Comparison of ENCODE assay signal across 19 mouse cellular contexts in the genomic region with DNA sequence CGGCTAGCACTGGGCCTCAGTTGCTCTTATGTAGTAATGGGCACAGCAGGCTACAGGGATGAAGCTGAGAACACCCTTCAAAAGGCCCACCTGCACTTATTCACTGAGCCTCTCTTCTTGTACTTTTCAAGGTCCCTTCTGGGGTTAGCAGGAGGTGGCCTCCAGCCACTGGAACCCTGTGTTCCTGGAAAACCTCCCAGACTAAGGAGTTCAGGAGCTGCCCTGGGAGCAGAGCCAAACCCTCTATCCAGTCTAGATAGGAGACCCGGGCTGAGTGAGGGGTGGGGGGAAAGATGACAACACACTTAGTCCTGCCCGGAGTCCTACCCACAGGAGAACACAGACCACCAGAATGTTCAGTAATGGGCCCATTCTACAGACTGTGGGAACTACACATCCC. TPM values are rescaled to one million over a fixed set of nuclear protein-coding genes. Genes with fewer than 3 reads are reported as not detected.
DNase-seq lines count a peak whose midpoint lies in the region; ATAC-seq and TF ChIP-seq lines count a peak whose summit lies in the region.
"Had no signal": no experiment of that assay in that cellular context is flagged by ENCODE, and none has a peak within 500 bp of the region (broad histone marks: within the 10 kb centered on the region; RNA-seq: fewer than 3 reads in every experiment).

No protein-coding gene starts in this region.

- no peaks in the 10 kb centered on the region for H3K36me3 ChIP-seq in heart, embryonic 16.5 days (ENCODE audit: control insufficient read depth, insufficient read depth)
- H3K36me3 ChIP-seq: embryonic facial prominence, embryonic 13.5 days; hindbrain, embryonic 15.5 days; limb, embryonic 13.5 days; midbrain, embryonic 10.5 days had no signal

- ATAC-seq in heart, embryonic 16.5 days (replicated peaks; ENCODE audit: extremely low read depth, insufficient read depth, low FRiP score) = peak; percentile 24; the same call in 1 of the 2 replicates
- ATAC-seq: activated CD4-positive, CD25-positive, alpha-beta regulatory T cell, adult 4 months; forebrain, embryonic 16.5 days; intestine, postnatal 0 days; Patski had no signal

- TF ChIP-seq CTCF in bone marrow macrophage, adult 2 months (IDR thresholded peaks at IDR 0.05; ENCODE audit: low read depth, low read length) = no peak

- no peak for TF ChIP-seq POLR2A in bone marrow macrophage, adult 2 months (IDR thresholded peaks at IDR 0.05; ENCODE audit: borderline replicate concordance, low read depth, low read length)

- peaks cover 13% of the 10 kb centered on the region; the same call in 1 of the 2 replicates for H3K27me3 ChIP-seq in heart, embryonic 16.5 days (ENCODE audit: control insufficient read depth, insufficient read depth, low read length)
- H3K27me3 ChIP-seq: Patski had no signal

- no peak overlapping the region for H3K27ac ChIP-seq in heart, embryonic 16.5 days (ENCODE audit: low read length)
- H3K27ac ChIP-seq in bone marrow macrophage, adult 2 months (ENCODE audit: insufficient read depth, low read depth, low read length) = no peak overlapping the region
- H3K27ac ChIP-seq: embryonic facial prominence, embryonic 13.5 days; hindbrain, embryonic 15.5 days; limb, embryonic 13.5 days; liver, embryonic 14.5 days; midbrain, embryonic 10.5 days had no signal

- no peak overlapping the region for H3K4me3 ChIP-seq in heart, embryonic 16.5 days (ENCODE audit: low read length)
- H3K4me3 ChIP-seq in bone marrow macrophage, adult 2 months (ENCODE audit: insufficient read depth, low read length) = peak overlapping the region; percentile 31
- H3K4me3 ChIP-seq: embryonic facial prominence, embryonic 13.5 days; hindbrain, embryonic 15.5 days; limb, embryonic 13.5 days; midbrain, embryonic 10.5 days had no signal

- no peak overlapping the region for H3K9ac ChIP-seq in heart, embryonic 16.5 days (ENCODE audit: low read length)
- H3K9ac ChIP-seq: embryonic facial prominence, embryonic 13.5 days; hindbrain, embryonic 15.5 days; limb, embryonic 13.5 days; liver, embryonic 14.5 days had no signal

- no peak for DNase-seq in heart, postnatal 25 days (ENCODE audit: low spot score)
- DNase-seq in adrenal gland, postnatal 14 days = peak; percentile 29
- DNase-seq in kidney, postnatal 14 days = peak; percentile 74
- no peak for DNase-seq in lung, postnatal 10 days
- DNase-seq in urinary bladder, adult 2 months (ENCODE audit: low spot score) = no peak
- DNase-seq: cerebellum, adult 18-20 months; lung, postnatal 14 days; right cerebral cortex, adult 18-20 months had no signal

- no peaks in the 10 kb centered on the region for H3K9me3 ChIP-seq in heart, embryonic 16.5 days (replicated peaks; ENCODE audit: control insufficient read depth, low read length)
- H3K9me3 ChIP-seq: embryonic facial prominence, embryonic 13.5 days; hindbrain, embryonic 15.5 days; limb, embryonic 13.5 days; midbrain, embryonic 10.5 days had no signal

- no peak overlapping the region for H3K4me2 ChIP-seq in heart, embryonic 16.5 days (ENCODE audit: low read depth, low read length)
- H3K4me2 ChIP-seq: embryonic facial prominence, embryonic 13.5 days; hindbrain, embryonic 15.5 days; limb, embryonic 13.5 days had no signal

- WGBS in heart, embryonic 16.5 days = 35% methylated on average over 3 of the region's 3 CpGs

- intact Hi-C loops in heart, postnatal 25 days (cut with DNase I) = no loop called here

- H3K4me1 ChIP-seq in heart, embryonic 16.5 days (ENCODE audit: control insufficient read depth, insufficient read depth, low read length) = peaks cover 23% of the 10 kb centered on the region
- H3K4me1 ChIP-seq in bone marrow macrophage, adult 2 months (ENCODE audit: control insufficient read depth, insufficient read depth, low read length) = peaks cover 71% of the 10 kb centered on the region

RNA-seq across cellular contexts. Expression of a gene that starts 2.5 kb away (rescaled TPM):
- polyA plus RNA-seq in heart, embryonic 16.5 days (2015; fragmentation: Nextera tagmentation; extraction: Ambion mirVana) = 1.4 and 1.8 TPM in 2 replicates
- total RNA-seq in heart, postnatal 25 days (2021) = under 1 TPM; 0.70 to 0.87 TPM
- 0.70 and 3.6 TPM in 2 replicates for total RNA-seq in adrenal gland, postnatal 14 days (2021)
- polyA plus RNA-seq in bone marrow macrophage, adult 2 months (2012; ENCODE audit: insufficient read depth, insufficient read length, missing spikeins) = 139 and 143 TPM in 2 replicates
- polyA plus RNA-seq in urinary bladder, adult 2 months (2012; rRNA removed) = 2.6 and 2.8 TPM in 2 replicates
- polyA plus RNA-seq: Patski had no signal

RNA-seq across cellular contexts. Expression of a gene that starts 30.2 kb away (rescaled TPM):
- polyA plus RNA-seq in heart, embryonic 16.5 days (2015; fragmentation: Nextera tagmentation; extraction: Ambion mirVana) = 143 and 144 TPM in 2 replicates
- 100 to 1,000 TPM; 152 to 154 TPM for total RNA-seq in heart, postnatal 25 days (2021)
- 60.3 and 60.6 TPM in 2 replicates for total RNA-seq in adrenal gland, postnatal 14 days (2021)
- polyA plus RNA-seq in bone marrow macrophage, adult 2 months (2012; ENCODE audit: insufficient read depth, insufficient read length, missing spikeins) = 261 and 268 TPM in 2 replicates
- polyA plus RNA-seq in urinary bladder, adult 2 months (2012; rRNA removed) = 68.5 and 87.0 TPM in 2 replicates

RNA-seq across cellular contexts. Expression of a gene that starts 58.7 kb away (rescaled TPM):
- 78.8 and 84.5 TPM in 2 replicates for polyA plus RNA-seq in heart, embryonic 16.5 days (2015; fragmentation: Nextera tagmentation; extraction: Ambion mirVana)
- total RNA-seq in heart, postnatal 25 days (2021) = 100 to 1,000 TPM; 101 to 109 TPM
- total RNA-seq in adrenal gland, postnatal 14 days (2021) = 69.8 and 83.7 TPM in 2 replicates
- polyA plus RNA-seq in bone marrow macrophage, adult 2 months (2012; ENCODE audit: insufficient read depth, insufficient read length, missing spikeins) = 497 and 521 TPM in 2 replicates
- polyA plus RNA-seq in urinary bladder, adult 2 months (2012; rRNA removed) = 115 and 126 TPM in 2 replicates

Comparison
In these comparisons a context has a peak if more than half of its experiments do, and no peak if none do; other contexts are left out.
1. DNase-seq: peak in adrenal gland, postnatal 14 days (single experiment) and kidney, postnatal 14 days (single experiment); none in heart, postnatal 25 days (single experiment), lung, postnatal 10 days (single experiment) and urinary bladder, adult 2 months (single experiment).
2. RNA of a gene that starts 2.5 kb away (polyA plus RNA-seq): 139 to 143 TPM in bone marrow macrophage, adult 2 months; 2.6 to 2.8 TPM in urinary bladder, adult 2 months and 1.4 to 1.8 TPM in heart, embryonic 16.5 days; every median in the first group is over 10 times any median in the second.